Mouse (Mus musculus): ENCODE measurements around the gene Rab3c. TPM values are rescaled to one million over a fixed set of nuclear protein-coding genes. Genes with fewer than 3 reads are reported as not detected.

Rab3c gene
- 56.5 and 61.4 TPM in 2 replicates for polyA plus RNA-seq (2012; rRNA removed)

DNA sequence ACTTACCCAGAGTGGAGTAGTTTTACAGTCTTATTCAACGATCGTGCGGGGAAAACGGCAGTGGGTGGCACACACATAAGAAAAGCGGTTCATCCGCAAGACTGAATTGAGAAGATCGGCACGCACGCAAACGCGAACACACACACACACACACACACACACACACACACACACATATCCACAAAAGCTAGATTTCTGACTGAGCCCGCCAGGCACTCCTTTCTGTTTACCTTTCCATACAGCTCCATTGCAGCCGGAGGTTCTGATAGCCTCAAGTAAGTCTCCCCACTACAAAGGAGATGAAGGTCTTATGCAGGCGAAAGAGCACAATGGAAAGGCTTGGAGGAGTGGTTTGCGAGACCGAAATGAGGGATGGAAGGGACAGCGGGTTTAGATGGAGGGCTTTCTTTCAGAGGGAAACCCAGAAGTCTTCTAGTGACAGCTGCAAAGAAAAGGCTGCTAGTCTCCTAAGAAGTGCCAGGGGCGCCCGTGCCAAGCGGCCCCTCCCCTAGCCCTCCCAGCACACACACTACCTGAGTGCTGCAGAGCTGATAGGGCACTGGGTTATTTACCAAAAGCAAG lies at the start of gene Rab3c:
Rab3c (minus strand) TSS at position 434 of the 582 bp plus-strand sequence.
- Histone ChIP-seq H3K4me3 (ENCODE audit: insufficient read depth, low read length) (peak within 1 kb of the TSS; percentile 72), H3K4me1 (ENCODE audit: control insufficient read depth, insufficient read depth, low read length) (no peaks in the 10 kb centered on the region; the same call in 1 of the 2 replicates), H3K27ac (ENCODE audit: insufficient read depth, low read length) (no peak within 1 kb of the TSS)
- no peak for TF ChIP-seq POLR2A (IDR thresholded peaks at IDR 0.05; ENCODE audit: extremely low read depth, insufficient read depth, low read length)
- no peak for TF ChIP-seq CTCF (IDR thresholded peaks at IDR 0.05; ENCODE audit: extremely low read depth, insufficient read depth, low read length)

DNA sequence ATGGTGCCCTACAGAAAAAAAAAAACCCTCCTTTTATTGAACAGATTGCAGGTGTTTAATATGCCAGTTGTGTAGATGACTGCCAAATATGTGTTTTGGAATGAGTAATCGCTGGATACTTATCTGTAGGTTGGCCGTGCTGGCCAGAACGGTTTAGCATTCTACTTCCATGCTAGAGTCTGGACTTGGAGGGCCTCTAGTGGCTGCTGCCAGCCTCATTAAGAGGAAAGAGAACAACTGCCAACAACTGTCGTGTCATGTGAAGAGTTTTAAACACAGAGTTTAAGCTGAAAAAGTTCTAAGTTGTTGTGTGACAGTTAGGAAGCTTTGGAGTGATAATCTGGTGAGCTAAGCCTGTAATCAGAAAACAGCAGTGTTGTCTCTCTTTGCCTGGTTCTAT lies 38.0 kb upstream of the Rab3c start:
- Histone ChIP-seq H3K4me1 (ENCODE audit: control insufficient read depth, insufficient read depth, low read length) (no peaks in the 10 kb centered on the region), H3K4me3 (ENCODE audit: insufficient read depth, low read length) (no peak overlapping the region), H3K27ac (ENCODE audit: insufficient read depth, low read length) (no peak overlapping the region)
- TF ChIP-seq CTCF (IDR thresholded peaks at IDR 0.05; ENCODE audit: extremely low read depth, insufficient read depth, low read length) = peak; percentile 51; the same call in 1 of the 2 replicates
- no peak for TF ChIP-seq POLR2A (IDR thresholded peaks at IDR 0.05; ENCODE audit: extremely low read depth, insufficient read depth, low read length)

DNA sequence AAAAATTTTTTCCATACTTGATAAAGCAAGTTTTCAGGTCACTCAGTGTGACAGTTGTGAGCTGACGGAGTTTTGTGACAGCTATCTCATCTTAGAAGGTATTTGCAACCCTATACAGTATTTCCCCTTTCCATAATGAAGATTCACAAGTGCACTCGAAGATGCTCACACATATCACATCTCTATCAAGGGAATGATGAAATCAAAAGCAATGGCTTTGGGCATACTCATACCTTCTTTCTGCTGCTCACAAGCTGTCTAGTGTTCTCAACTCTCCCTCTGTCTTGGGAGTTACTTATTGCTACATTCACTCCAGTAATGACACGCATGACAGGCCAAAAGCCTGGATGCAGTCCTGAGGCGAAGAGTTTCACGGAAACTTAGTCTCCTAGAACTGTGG lies 26.4 kb upstream of the Rab3c start:
- Histone ChIP-seq H3K4me3 (ENCODE audit: insufficient read depth, low read length) (no peak overlapping the region), H3K27ac (ENCODE audit: insufficient read depth, low read length) (no peak overlapping the region), H3K4me1 (ENCODE audit: control insufficient read depth, insufficient read depth, low read length) (no peaks in the 10 kb centered on the region)
- no peak for TF ChIP-seq CTCF (IDR thresholded peaks at IDR 0.05; ENCODE audit: extremely low read depth, insufficient read depth, low read length)
- no peak for TF ChIP-seq POLR2A (IDR thresholded peaks at IDR 0.05; ENCODE audit: extremely low read depth, insufficient read depth, low read length)

DNA sequence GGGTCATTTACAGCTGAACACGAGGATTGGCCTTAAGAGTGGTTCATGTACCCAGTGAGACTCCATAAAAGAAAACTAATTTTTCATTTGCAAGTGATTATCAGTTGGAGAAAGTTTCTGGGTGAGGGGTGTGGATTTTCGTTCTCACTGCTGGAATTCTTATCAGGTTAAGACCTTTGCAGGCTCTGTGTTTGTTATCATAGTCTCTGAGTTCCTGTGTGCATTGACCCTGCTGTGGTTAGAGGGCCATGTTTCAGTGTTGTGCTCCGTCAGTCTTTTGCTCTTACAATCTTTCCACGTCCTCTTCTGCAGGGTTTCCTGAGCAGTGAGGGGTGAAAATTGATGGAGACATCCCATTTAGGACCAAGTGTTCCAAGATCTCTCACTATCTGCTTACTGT lies 16.3 kb upstream of the Rab3c start:
- Histone ChIP-seq H3K4me1 (ENCODE audit: control insufficient read depth, insufficient read depth, low read length) (no peaks in the 10 kb centered on the region), H3K27ac (ENCODE audit: insufficient read depth, low read length) (no peak overlapping the region), H3K4me3 (ENCODE audit: insufficient read depth, low read length) (no peak overlapping the region)
- TF ChIP-seq CTCF (IDR thresholded peaks at IDR 0.05; ENCODE audit: extremely low read depth, insufficient read depth, low read length) (no peak), POLR2A (IDR thresholded peaks at IDR 0.05; ENCODE audit: extremely low read depth, insufficient read depth, low read length) (no peak)

DNA sequence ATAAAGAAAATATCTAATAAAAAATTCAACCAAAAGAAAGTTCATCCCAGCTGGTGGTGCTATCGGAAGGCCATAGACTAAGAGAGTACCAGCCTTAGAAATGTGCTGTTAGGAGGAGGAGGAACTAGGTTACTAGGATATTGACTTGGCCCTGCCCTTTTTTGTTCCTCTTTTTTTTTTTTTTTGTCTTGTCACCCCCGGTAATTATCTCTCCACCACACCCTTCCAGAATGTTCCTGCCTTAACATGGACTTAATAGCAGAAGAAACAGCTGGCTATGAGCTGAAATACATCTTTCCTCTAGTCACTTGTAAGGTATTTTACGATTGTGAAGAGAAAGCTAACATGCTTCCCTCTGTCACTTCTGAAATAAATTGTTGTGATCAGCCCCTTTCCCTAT lies 7.7 kb upstream of the Rab3c start:
- TF ChIP-seq POLR2A (IDR thresholded peaks at IDR 0.05; ENCODE audit: extremely low read depth, insufficient read depth, low read length) (no peak), CTCF (IDR thresholded peaks at IDR 0.05; ENCODE audit: extremely low read depth, insufficient read depth, low read length) (no peak)
- H3K4me3 ChIP-seq (ENCODE audit: insufficient read depth, low read length) = no peak overlapping the region
- H3K4me1 ChIP-seq (ENCODE audit: control insufficient read depth, insufficient read depth, low read length) = no peaks in the 10 kb centered on the region
- H3K27ac ChIP-seq (ENCODE audit: insufficient read depth, low read length) = no peak overlapping the region

DNA sequence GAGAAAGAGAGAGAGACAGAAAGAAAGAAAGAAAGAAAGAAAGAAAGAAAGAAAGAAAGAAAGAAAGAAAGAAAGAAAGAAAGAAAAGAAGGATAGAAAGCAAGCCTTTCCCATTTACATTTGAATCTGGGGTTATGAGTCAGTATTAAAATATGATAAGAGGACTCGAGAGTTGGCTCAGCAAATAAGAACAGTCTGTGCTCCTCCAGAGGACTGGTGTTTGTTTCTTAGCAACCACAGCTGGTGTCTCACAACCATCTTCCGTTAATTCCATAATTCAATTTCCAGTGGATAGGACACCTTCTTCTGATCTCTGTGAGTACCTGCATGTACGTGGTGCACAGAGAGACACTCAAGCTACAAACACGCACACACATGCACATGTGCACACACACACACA lies 3.0 kb upstream of the Rab3c start:
- TF ChIP-seq POLR2A (IDR thresholded peaks at IDR 0.05; ENCODE audit: extremely low read depth, insufficient read depth, low read length) = no peak
- no peak for TF ChIP-seq CTCF (IDR thresholded peaks at IDR 0.05; ENCODE audit: extremely low read depth, insufficient read depth, low read length)
- no peak overlapping the region for H3K27ac ChIP-seq (ENCODE audit: insufficient read depth, low read length)
- no peak overlapping the region for H3K4me3 ChIP-seq (ENCODE audit: insufficient read depth, low read length)
- no peaks in the 10 kb centered on the region; the same call in 1 of the 2 replicates for H3K4me1 ChIP-seq (ENCODE audit: control insufficient read depth, insufficient read depth, low read length)

DNA sequence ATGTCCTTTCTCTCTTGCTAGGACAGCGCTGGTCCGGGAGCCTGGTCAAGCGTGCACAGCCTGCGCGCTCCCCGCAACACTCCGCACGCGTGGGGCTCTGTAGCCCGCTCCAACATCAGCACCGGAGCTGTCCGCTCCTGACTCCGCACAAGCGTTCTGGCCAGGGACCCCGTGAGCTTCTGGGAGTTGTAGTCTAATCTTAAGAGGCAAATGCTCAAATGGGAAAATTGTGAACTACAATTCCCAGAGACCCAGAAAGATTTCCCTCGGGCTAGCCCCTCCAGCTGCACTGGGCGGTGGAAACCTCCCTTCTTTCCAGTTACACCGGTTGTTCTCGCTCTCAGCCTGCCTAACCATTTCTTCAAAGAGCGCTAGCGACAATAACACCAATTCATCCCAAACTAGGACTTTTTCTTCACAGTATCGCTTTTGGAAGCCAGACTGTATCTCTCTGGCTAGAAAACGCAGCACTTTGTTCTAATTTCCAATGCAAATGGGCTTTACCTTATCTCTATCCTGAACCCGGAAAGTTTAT lies 701 bp downstream of the Rab3c start:
- TF ChIP-seq CTCF (IDR thresholded peaks at IDR 0.05; ENCODE audit: extremely low read depth, insufficient read depth, low read length) (no peak), POLR2A (IDR thresholded peaks at IDR 0.05; ENCODE audit: extremely low read depth, insufficient read depth, low read length) (peak; percentile 78; the same call in 1 of the 2 replicates)
- H3K27ac ChIP-seq (ENCODE audit: insufficient read depth, low read length) = no peak overlapping the region
- H3K4me3 ChIP-seq (ENCODE audit: insufficient read depth, low read length) = peak overlapping the region; percentile 72
- no peaks in the 10 kb centered on the region; the same call in 1 of the 2 replicates for H3K4me1 ChIP-seq (ENCODE audit: control insufficient read depth, insufficient read depth, low read length)

DNA sequence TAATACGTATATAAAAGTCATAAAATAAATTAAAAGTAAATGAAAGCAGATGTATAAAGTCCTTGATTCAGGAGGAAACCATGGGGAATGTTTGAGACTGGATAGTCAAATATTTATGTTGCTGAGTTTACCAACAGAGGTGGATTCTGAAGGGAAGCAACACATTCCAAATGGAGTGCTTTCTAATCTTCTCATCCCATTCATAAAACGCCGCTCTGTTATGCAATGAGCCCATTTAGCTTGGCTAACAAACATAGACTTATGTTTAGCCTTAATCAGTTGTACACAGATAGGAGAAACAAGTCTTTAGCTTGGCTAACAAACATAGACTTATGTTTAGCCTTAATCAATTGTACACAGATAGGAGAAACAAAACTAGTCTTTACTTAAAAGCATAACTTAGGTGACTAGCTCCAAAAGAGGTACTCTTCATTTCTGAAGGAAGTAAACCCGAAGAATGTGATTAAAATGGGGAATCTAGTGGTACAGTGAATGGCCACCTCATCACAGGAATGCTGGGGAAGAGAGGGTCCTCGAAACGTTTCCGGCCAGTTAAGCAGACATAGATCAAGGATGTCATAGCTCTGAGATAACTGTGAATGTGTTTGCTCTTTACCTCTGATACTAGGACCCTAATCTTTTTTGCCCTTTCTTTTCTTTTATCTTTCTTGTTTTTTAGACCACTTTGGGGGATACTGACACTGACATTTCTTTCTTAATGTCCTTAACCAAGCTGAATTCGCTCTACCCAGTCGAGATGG lies 1.6 kb downstream of the Rab3c start:
- H3K4me3 ChIP-seq (ENCODE audit: insufficient read depth, low read length) = peak overlapping the region; percentile 72
- TF ChIP-seq CTCF (IDR thresholded peaks at IDR 0.05; ENCODE audit: extremely low read depth, insufficient read depth, low read length) = no peak
- no peak for TF ChIP-seq POLR2A (IDR thresholded peaks at IDR 0.05; ENCODE audit: extremely low read depth, insufficient read depth, low read length)
- no peak overlapping the region for H3K27ac ChIP-seq (ENCODE audit: insufficient read depth, low read length)

DNA sequence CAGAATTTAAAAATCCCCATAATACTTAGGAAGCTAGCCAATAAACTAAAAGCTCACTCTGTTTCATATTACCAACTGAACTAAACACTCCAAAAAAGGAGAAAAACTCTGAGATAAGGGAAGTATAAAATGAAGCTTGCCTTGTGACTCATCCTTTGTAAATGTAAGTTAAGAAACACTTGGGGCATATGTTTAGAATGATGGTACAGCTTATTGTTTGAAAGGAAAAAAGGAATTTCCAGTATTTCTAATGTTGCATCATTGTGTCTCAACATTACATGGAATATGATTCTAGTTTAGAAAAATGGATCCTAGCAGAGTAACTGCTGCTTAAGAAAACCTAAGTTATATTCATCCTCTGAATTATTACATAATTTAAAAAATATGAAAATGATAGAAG lies 3.1 kb downstream of the Rab3c start:
- H3K4me3 ChIP-seq (ENCODE audit: insufficient read depth, low read length) = no peak overlapping the region
- H3K27ac ChIP-seq (ENCODE audit: insufficient read depth, low read length) = no peak overlapping the region
- no peaks in the 10 kb centered on the region; the same call in 1 of the 2 replicates for H3K4me1 ChIP-seq (ENCODE audit: control insufficient read depth, insufficient read depth, low read length)
- no peak for TF ChIP-seq CTCF (IDR thresholded peaks at IDR 0.05; ENCODE audit: extremely low read depth, insufficient read depth, low read length)

More for the DNA sequence above, 1.6 kb downstream of the Rab3c start:
- H3K4me1 ChIP-seq (ENCODE audit: control insufficient read depth, insufficient read depth, low read length) = no peaks in the 10 kb centered on the region; the same call in 1 of the 2 replicates

DNA sequence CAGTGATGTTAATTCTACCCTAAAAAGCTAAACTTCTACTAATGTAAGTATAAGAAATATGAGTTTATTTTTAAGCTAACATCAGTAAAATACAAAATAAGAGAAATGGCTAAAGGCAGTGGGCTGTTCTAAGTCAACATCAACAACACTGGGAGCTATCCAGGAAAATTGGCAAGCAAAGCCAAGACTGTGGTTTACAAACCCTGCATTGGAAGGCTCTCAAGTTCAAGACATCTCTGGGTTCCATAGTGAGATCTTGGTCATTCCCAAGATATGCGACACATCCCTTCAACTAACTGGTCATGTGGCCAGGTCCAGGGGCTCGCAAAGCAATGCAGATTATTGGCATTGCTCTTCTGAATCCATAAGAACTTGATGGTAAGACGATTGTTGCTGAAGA lies 5.3 kb downstream of the Rab3c start:
- Histone ChIP-seq H3K4me1 (ENCODE audit: control insufficient read depth, insufficient read depth, low read length) (no peaks in the 10 kb centered on the region), H3K4me3 (ENCODE audit: insufficient read depth, low read length) (no peak overlapping the region), H3K27ac (ENCODE audit: insufficient read depth, low read length) (no peak overlapping the region)
- no peak for TF ChIP-seq CTCF (IDR thresholded peaks at IDR 0.05; ENCODE audit: extremely low read depth, insufficient read depth, low read length)
- TF ChIP-seq POLR2A (IDR thresholded peaks at IDR 0.05; ENCODE audit: extremely low read depth, insufficient read depth, low read length) = no peak

Data from cortical plate, adult 2 months (tissue).